Mouse (Mus musculus) forebrain, embryonic 10.5 days (tissue): Measurements from ENCODE around the gene Npl. TPM values are rescaled to one million over a fixed set of nuclear protein-coding genes. Genes with fewer than 3 reads are reported as not detected.

ENCODE experiments used
- DNase-seq: peaks from one replicate; pipeline ENCODE4 v3.0.0-alpha.2; 2017; ENCODE audit warnings: low spot score; ENCODE audit errors: extremely low spot score
- H3K27ac ChIP-seq: fragments of 300-500 bp; sonication (generic); 2 replicates; pipeline ENCODE4 v1.5.1; 2016; ENCODE audit warnings: mild to moderate bottlenecking
- H3K27me3 ChIP-seq: fragments of 300-500 bp; sonication (generic); 2 replicates; pipeline ENCODE4 v1.6.1; 2016; ENCODE audit warnings: mild to moderate bottlenecking; ENCODE audit not compliant: poor library complexity, severe bottlenecking
- H3K36me3 ChIP-seq: fragments of 300-500 bp; sonication (generic); replicated peaks from 2 replicates; pipeline ENCODE4 v1.6.1; 2016; ENCODE audit warnings: mild to moderate bottlenecking, moderate library complexity
- H3K4me1 ChIP-seq: fragments of 300-500 bp; sonication (generic); 2 replicates; pipeline ENCODE4 v1.6.1; 2016
- H3K4me3 ChIP-seq: fragments of 300-500 bp; sonication (generic); 2 replicates; pipeline ENCODE4 v1.5.1; 2016; ENCODE audit warnings: mild to moderate bottlenecking, moderate library complexity
- H3K9me3 ChIP-seq: fragments of 300-500 bp; sonication (generic); 2 replicates; pipeline ENCODE4 v1.6.1; 2016; ENCODE audit warnings: mild to moderate bottlenecking, moderate library complexity
- WGBS: fragments of 180-500 bp; shearing (Covaris S2); methylation state at CpG from one replicate; pipeline ENCODE4 v1.1.7; 2016; 5-methylcytosine and 5-hydroxymethylcytosine counted together
- polyA plus RNA-seq: library from polyadenylated mRNA; unstranded; fragments of >200 nt; fragmentation: Nextera tagmentation; extraction: Ambion mirVana; gene quantifications from 2 replicates; pipeline ENCODE4 v1.2.1, GENCODE M21; 2016

Gene Npl
- polyA plus RNA-seq, 1 experiment from 2014 or later: 13.5 TPM

DNA sequence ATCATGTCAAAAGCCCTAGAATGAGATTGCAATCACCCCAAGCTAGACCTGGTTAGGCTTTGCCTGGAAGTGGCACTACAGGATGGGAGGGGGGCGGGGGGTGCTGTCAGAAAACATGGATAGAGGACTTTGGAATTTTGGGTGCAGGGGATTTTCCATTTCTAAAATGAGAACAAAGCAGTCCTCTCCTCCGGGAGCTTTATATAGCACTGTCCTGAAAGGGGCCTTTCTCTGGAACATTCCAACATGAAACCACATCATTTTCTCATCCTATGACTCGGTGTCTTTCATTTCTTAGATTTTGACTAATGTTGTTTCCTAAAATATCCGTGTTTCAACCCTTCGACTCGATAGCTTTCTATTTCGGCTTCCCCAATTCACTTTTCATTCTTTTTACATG is 14.9 kb upstream of the Npl start:
- no peaks in the 10 kb centered on the region for H3K27me3 ChIP-seq
- no peak for DNase-seq
- H3K9me3 ChIP-seq: no peaks in the 10 kb centered on the region
- H3K4me1 ChIP-seq: peaks cover 14% of the 10 kb centered on the region
- H3K27ac ChIP-seq: no peak overlapping the region
- 91% methylated on average over 7 of the region's 7 CpGs for WGBS
- H3K36me3 ChIP-seq: no peaks in the 10 kb centered on the region
- H3K4me3 ChIP-seq: no peak overlapping the region

DNA sequence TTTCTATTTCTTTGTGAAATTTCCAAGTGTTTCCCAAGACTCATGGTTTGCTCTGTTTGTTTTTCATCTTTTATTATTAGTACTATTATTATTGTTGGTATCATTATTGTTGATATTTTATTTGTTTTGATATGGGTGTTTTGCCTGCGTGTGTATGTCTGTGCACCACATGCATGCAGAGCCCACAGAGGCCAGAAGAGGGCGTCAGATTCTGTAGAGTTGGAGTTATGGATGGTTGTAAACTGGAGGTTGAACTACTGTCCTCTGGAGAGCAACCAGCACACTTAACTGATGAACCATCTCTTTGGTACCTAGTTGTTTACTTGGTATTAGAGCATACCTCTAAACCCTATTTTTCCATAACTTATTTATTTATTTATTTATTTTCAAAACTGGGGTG is 13.8 kb upstream of the Npl start:
- no peaks in the 10 kb centered on the region for H3K36me3 ChIP-seq
- WGBS: 54% methylated on average over 2 of the region's 2 CpGs
- no peaks in the 10 kb centered on the region for H3K27me3 ChIP-seq
- H3K4me3 ChIP-seq: no peak overlapping the region
- H3K9me3 ChIP-seq: no peaks in the 10 kb centered on the region
- DNase-seq: no peak
- H3K27ac ChIP-seq: no peak overlapping the region
- H3K4me1 ChIP-seq: peaks cover 18% of the 10 kb centered on the region

DNA sequence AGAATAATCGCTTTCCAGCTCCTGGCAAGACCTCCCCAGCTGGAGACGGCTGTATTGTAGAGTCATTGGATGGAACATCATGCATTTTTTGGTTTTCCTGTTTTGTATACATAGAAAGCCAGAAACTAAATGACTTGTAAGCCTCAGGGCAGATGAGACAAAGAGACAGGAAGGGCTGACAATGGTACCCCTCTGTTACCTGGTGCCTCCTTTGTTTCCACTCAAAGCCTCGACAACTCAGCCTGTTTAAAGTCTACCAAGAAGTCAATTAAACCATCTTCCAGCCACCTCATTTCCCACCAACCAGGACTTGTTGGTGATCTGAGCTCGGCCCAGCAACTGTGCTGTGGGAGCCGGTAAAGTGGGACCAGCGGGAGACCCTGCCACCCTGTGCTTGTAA is 11.0 kb upstream of the Npl start:
- Histone ChIP-seq H3K27ac (no peak overlapping the region), H3K9me3 (no peaks in the 10 kb centered on the region), H3K27me3 (0 out of 2 replicates have a peak, but pooled peaks cover 6% of the 10 kb centered on the region), H3K4me1 (peaks cover 18% of the 10 kb centered on the region), H3K4me3 (no peak overlapping the region), H3K36me3 (no peaks in the 10 kb centered on the region)
- no peak for DNase-seq
- WGBS: 49% methylated on average over 6 of the region's 6 CpGs

DNA sequence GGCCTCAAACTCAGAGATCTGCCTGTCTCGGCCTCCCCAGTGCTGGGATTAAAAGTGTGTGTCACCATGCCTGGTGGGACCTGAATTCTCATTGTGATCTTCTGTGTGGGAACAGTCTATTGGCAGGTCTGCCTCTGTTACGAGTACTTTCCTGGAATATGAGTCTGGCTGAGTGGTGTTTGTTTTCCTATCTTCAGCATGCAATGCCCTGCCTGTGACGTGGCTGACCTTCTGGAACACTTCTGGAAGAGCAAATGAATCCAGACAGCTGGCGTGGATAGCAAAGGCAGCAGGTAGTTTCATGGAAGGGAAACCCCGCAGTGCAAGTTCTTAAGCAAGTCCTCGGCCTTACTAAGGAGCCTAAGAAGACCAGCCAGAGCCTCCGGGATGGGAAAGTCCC is 9.9 kb upstream of the Npl start:
- Histone ChIP-seq H3K27me3 (0 out of 2 replicates have a peak, but pooled peaks cover 6% of the 10 kb centered on the region), H3K36me3 (no peaks in the 10 kb centered on the region), H3K4me3 (no peak overlapping the region), H3K4me1 (peaks cover 18% of the 10 kb centered on the region), H3K9me3 (no peaks in the 10 kb centered on the region), H3K27ac (peak overlapping the region; percentile 53; the same call in 1 of the 2 replicates)
- DNase-seq: no peak
- 63% methylated on average over 7 of the region's 7 CpGs for WGBS

DNA sequence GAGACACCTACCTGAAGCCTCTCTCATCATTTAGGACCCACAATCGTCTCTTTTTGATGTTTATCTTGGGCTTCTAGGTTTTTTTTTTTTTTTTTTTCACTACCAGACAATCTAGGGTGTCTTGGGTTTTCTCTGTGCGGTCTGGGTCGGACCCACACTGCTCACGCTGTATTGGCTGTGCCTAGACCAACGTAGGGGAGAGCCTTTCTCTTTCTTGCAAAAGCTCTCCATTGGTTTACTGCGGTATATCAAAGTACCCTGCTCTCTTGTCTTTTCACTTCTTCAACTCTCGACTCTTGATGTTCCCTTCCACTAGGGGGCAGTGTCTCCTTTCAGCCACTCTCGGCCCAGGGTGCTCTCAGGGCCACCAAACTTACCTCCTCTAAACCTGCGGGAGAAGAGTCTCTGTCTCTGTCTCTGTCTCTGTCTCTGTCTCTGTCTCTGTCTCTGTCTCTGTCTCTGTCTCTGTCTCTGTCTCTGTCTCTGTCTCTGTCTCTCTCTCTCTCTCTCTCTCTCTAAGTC is 9.3 kb upstream of the Npl start:
- H3K36me3 ChIP-seq: no peaks in the 10 kb centered on the region
- H3K4me1 ChIP-seq: peaks cover 18% of the 10 kb centered on the region
- no peaks in the 10 kb centered on the region for H3K9me3 ChIP-seq
- 28% methylated on average over 9 of the region's 9 CpGs for WGBS
- 0 out of 2 replicates have a peak, but pooled peaks cover 6% of the 10 kb centered on the region for H3K27me3 ChIP-seq
- DNase-seq: peak; percentile 65
- no peak overlapping the region for H3K4me3 ChIP-seq
- H3K27ac ChIP-seq: 0 out of 2 replicates have a peak overlapping the region, but pooled peaks have one; percentile 53

DNA sequence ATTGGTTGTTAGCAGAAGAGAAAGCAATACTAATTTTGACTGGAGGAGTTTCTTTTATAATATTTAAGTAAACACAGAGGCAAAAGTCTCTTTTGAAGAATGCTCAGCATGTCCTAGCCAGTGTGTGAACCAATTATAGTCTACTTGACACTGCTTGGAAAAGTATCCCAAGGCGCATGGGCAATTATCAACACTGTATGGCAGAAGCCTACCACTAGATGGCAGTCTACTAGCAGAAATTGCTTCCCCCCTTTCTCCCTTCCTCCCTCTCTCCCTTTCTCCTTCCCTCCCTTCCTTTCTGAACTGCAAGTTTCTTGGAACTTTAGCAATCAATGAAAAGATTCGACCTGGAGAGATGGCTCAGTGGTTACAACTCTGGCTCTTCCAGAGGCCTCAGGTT is 7.1 kb upstream of the Npl start:
- no peaks in the 10 kb centered on the region for H3K36me3 ChIP-seq
- H3K4me1 ChIP-seq: peaks cover 18% of the 10 kb centered on the region
- WGBS: 6% methylated on average over 2 of the region's 2 CpGs

DNA sequence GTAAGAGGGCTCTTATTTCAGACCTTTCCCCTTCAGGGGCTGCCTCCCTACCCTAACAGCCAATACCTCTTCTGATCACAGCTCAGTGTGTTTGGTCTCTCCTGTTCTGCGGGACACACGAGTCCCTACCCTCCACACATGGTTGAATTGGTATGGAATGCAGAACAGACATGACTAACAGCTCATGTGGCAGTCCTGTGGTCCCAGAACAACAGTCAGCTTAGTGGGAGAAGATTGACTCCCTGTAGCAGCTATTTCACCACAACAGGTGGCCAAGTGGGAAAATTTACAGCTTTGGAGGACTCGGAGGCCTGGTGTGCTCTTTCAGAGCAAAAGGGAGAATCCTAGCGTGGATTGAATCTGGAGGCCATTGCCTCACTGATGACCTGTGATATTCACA is 6.4 kb upstream of the Npl start:
- H3K27ac ChIP-seq: no peak overlapping the region
- peaks cover 18% of the 10 kb centered on the region for H3K4me1 ChIP-seq
- H3K4me3 ChIP-seq: no peak overlapping the region
- 0 out of 2 replicates have a peak, but pooled peaks cover 6% of the 10 kb centered on the region for H3K27me3 ChIP-seq
- 85% methylated on average over 4 of the region's 4 CpGs for WGBS
- no peaks in the 10 kb centered on the region for H3K9me3 ChIP-seq
- DNase-seq: no peak
- no peaks in the 10 kb centered on the region for H3K36me3 ChIP-seq

More for the DNA sequence above, 7.1 kb upstream of the Npl start:
- Histone ChIP-seq H3K4me3 (no peak overlapping the region), H3K27ac (no peak overlapping the region), H3K9me3 (no peaks in the 10 kb centered on the region), H3K27me3 (0 out of 2 replicates have a peak, but pooled peaks cover 6% of the 10 kb centered on the region)
- DNase-seq: peak; percentile 45

DNA sequence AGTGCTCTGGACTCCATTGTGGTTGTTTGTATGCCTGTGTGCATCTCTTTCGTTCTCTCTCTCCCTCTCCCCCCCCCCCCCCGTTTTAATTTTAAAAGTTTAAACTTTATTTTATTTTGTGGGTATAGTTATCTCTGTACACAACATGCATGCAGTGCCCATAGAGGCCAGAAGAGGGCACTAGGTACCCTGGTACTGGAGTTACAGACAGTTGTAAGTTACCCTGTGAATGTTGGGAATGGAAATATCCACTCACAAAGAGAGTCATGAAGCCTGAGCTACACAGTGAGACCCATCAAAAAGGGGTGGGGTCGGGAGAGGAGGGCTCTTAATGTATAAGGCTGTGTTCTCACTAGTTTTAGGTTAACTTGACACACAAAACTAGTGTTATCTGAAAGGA is 969 bp upstream of the Npl start:
- peaks cover 11% of the 10 kb centered on the region; the same call in 1 of the 2 replicates for H3K4me1 ChIP-seq
- H3K36me3 ChIP-seq: no peaks in the 10 kb centered on the region
- WGBS: 19% methylated on average over 3 of the region's 3 CpGs
- H3K27me3 ChIP-seq: peaks cover 31% of the 10 kb centered on the region
- DNase-seq: peak; percentile 61
- H3K4me3 ChIP-seq: no peak overlapping the region
- H3K9me3 ChIP-seq: no peaks in the 10 kb centered on the region
- H3K27ac ChIP-seq: no peak overlapping the region

DNA sequence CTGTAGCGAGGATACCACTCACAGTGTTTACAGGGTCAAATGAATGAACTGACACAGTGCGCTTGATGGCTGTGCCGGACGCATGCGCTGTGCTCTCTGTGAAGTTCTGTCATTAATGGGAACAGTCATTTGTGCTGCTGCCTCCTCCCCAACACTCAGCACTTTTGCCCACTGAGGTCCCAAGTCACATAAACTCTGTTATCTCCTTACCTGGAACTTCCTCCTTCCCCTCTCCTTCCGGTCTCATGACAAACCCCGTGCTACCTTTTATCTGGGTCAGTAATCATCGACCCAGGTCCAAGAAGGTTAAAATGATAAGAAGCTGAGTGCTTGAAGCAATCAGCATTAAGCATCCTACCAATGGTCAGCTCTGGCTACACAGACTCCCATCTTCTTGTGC is 2.3 kb downstream of the Npl start:
- no peak overlapping the region for H3K4me3 ChIP-seq
- DNase-seq: no peak
- no peak overlapping the region for H3K27ac ChIP-seq
- WGBS: 91% methylated on average over 8 of the region's 8 CpGs
- H3K9me3 ChIP-seq: no peaks in the 10 kb centered on the region
- H3K4me1 ChIP-seq: peaks cover 21% of the 10 kb centered on the region
- no peaks in the 10 kb centered on the region for H3K36me3 ChIP-seq
- peaks cover 31% of the 10 kb centered on the region for H3K27me3 ChIP-seq

DNA sequence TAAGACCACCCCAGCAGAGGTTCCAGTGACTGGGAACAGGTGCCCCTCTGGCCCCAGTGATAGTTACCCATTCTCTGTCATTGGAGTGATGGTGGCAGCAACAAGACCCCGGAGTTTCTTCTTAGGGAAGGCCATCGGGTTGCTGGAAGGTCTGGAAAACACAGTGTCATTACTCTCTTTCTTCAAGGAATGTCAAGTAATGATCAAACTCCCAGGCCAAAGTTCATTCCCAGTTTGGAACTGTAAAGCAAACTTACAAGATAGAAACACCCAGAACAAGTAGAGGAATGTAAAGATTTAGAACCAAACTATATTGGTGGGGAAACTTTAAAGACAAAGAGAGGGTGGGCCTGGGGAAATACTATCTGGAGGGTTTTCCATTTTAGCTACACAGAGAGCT is 4.6 kb downstream of the Npl start:
- Histone ChIP-seq H3K27ac (no peak overlapping the region), H3K36me3 (no peaks in the 10 kb centered on the region), H3K9me3 (no peaks in the 10 kb centered on the region), H3K4me3 (no peak overlapping the region), H3K27me3 (peaks cover 31% of the 10 kb centered on the region), H3K4me1 (peaks cover 33% of the 10 kb centered on the region)
- DNase-seq: no peak
- 88% methylated on average over 2 of the region's 2 CpGs for WGBS

DNA sequence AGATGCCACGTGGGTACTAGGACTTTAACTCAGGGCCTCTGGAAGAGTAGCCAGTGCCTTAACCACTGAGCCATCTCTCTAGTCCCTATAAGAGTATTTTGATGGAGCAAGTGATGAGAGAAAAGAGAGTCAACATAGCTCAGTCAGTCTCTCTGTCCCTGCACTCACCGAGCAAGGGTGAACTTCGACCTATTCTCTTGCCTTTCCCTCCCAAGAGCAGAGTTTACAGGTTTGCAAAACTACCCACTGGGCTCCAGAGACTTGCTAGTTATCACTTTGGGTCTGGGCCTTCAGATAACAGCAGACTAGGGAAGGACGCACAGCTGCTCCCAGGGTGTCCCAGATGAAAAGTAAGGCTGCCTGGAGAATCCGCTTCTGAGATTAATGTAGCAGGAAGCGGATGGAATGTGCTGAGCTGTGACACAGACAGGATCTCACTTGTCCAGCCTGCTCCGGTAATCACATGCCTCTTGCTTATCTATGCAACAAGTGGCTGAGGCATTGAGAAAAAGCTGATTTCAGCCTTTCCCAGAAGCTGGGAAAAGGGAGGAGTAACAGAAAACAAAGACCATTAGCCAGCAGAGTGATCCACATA is 7.0 kb downstream of the Npl start:
- Histone ChIP-seq H3K4me1 (peaks cover 36% of the 10 kb centered on the region), H3K4me3 (no peak overlapping the region), H3K36me3 (no peaks in the 10 kb centered on the region), H3K27ac (no peak overlapping the region), H3K27me3 (peaks cover 8% of the 10 kb centered on the region; the same call in 1 of the 2 replicates), H3K9me3 (no peaks in the 10 kb centered on the region)
- no peak for DNase-seq
- WGBS: 55% methylated on average over 7 of the region's 7 CpGs

DNA sequence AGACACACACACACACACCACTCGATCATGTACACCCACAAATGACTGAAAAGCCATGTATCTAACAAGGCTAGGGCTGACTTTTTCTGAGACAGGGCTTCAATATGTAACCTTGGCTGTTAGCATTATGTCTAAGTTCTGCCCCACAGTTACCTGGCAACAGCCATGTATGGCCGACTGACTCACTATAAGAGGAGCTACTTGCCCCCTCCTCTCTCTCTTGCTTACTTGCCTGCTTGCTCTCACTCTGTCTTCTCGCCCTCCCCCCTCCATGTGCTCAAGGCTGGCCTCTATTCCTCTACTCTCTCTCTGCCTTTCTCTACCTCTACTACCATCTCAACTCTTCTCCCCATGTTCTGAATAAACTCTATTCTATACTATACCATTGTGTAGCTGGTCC is 9.1 kb downstream of the Npl start:
- Histone ChIP-seq H3K27me3 (no peaks in the 10 kb centered on the region), H3K36me3 (no peaks in the 10 kb centered on the region), H3K27ac (peak overlapping the region; percentile 78), H3K9me3 (no peaks in the 10 kb centered on the region), H3K4me3 (no peak overlapping the region), H3K4me1 (peaks cover 40% of the 10 kb centered on the region)
- no peak for DNase-seq
- 72% methylated on average over 3 of the region's 3 CpGs for WGBS

DNA sequence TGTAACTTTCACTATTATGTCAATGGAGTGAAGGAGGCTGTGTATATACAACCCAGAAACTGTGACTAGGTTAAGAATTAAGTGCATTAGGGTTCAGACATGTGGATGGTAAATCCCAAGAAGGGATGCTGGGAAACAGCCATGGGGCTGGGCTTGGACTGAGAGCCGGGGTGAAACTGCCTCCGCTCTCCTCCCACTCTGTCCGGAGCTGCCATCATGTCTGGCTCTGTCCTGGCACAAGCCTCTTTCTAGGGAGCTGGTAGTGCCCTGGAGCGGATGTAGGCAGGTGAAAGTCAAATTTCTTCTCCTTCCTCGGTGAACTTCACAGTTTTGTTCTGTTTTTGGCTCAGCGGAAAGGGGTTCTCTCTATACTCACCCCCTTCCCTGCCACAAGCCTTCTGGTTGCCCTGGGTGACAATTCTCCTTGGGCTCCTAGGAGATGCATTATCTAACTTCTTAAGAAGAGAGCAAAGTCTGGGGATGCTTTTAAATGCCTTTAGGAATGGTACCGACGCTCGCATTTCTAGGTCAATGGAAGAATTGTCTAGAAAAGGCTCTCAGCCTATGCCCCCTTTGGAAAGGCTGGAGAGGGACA is 10.0 kb downstream of the Npl start:
- peak overlapping the region; percentile 78 for H3K27ac ChIP-seq
- no peak for DNase-seq

More for the DNA sequence above, 10.0 kb downstream of the Npl start:
- H3K4me1 ChIP-seq: peaks cover 47% of the 10 kb centered on the region
- no peak overlapping the region for H3K4me3 ChIP-seq
- WGBS: 60% methylated on average over 9 of the region's 9 CpGs
- no peaks in the 10 kb centered on the region for H3K27me3 ChIP-seq
- H3K9me3 ChIP-seq: no peaks in the 10 kb centered on the region
- no peaks in the 10 kb centered on the region for H3K36me3 ChIP-seq
